Mouse (Mus musculus) intestine, postnatal 0 days (tissue): ENCODE measurements around the gene Siglec1. TPM values are rescaled to one million over a fixed set of nuclear protein-coding genes. Genes with fewer than 3 reads are reported as not detected.
"Not testable (repeated sequence)": the region's sequence is repeated elsewhere in the genome, so short reads cannot be mapped to it uniquely, and the experiment has no call there.

Experiments
- ATAC-seq: fragments of 200-750 bp; cut with Nextera tagmentation; 2 replicates; pipeline ENCODE4 v1.8.0; 2017; ENCODE audit warnings: mild to moderate bottlenecking, moderate TSS enrichment, moderate library complexity
- H3K27ac ChIP-seq: fragments of 300-500 bp; sonication (generic); 2 replicates; pipeline ENCODE4 v1.5.1; 2014; ENCODE audit warnings: mild to moderate bottlenecking, low read depth, low read length, moderate library complexity
- H3K27me3 ChIP-seq: fragments of 300-500 bp; sonication (generic); replicated peaks from 2 replicates; pipeline ENCODE4 v1.6.1; 2014; ENCODE audit warnings: low read length, mixed read lengths; ENCODE audit not compliant: control insufficient read depth, insufficient read depth
- H3K36me3 ChIP-seq: fragments of 300-500 bp; sonication (generic); 2 replicates; pipeline ENCODE4 v1.6.1; 2014; ENCODE audit warnings: mild to moderate bottlenecking, moderate library complexity; ENCODE audit not compliant: control insufficient read depth, insufficient read depth
- H3K4me1 ChIP-seq: fragments of 300-500 bp; sonication (generic); replicated peaks from 2 replicates; pipeline ENCODE4 v1.6.1; 2014; ENCODE audit warnings: antibody characterized with exemption, low read length, mixed read lengths; ENCODE audit not compliant: control insufficient read depth, insufficient read depth
- H3K4me2 ChIP-seq: fragments of 300-500 bp; sonication (generic); replicated peaks from 2 replicates; pipeline ENCODE4 v1.6.1; 2014; ENCODE audit warnings: low read depth, mild to moderate bottlenecking, moderate library complexity
- H3K4me3 ChIP-seq: fragments of 300-500 bp; sonication (generic); 2 replicates; pipeline ENCODE4 v1.5.1; 2014; ENCODE audit warnings: low read depth, low read length
- H3K9ac ChIP-seq: fragments of 300-500 bp; sonication (generic); 2 replicates; pipeline ENCODE4 v1.6.1; 2014; ENCODE audit warnings: mild to moderate bottlenecking, low read depth, low read length
- H3K9me3 ChIP-seq: fragments of 300-500 bp; sonication (generic); 2 replicates; pipeline ENCODE4 v1.6.1; 2016; ENCODE audit warnings: mixed run types; ENCODE audit not compliant: control insufficient read depth
- CTCF ChIP-seq: sonication (generic); IDR thresholded peaks from 2 replicates; pipeline ENCODE4 v1.5.1; 2016; ENCODE audit warnings: low read depth, mild to moderate bottlenecking, control low read depth, antibody characterized with exemption, moderate library complexity
- WGBS: fragments of 180-500 bp; shearing (Covaris S2); extraction: QIAGEN DNeasy Blood & Tissue Kit; methylation state at CpG from one replicate; pipeline ENCODE4 v1.1.7; 2014; 5-methylcytosine and 5-hydroxymethylcytosine counted together
- polyA plus RNA-seq: library from polyadenylated mRNA; unstranded; fragments of >200 nt; fragmentation: Nextera tagmentation; extraction: Ambion mirVana; gene quantifications from 2 replicates; pipeline ENCODE4 v1.2.1, GENCODE M21; 2015

Gene Siglec1
- polyA plus RNA-seq, 1 experiment from 2014 or later: 0.20 TPM

DNA sequence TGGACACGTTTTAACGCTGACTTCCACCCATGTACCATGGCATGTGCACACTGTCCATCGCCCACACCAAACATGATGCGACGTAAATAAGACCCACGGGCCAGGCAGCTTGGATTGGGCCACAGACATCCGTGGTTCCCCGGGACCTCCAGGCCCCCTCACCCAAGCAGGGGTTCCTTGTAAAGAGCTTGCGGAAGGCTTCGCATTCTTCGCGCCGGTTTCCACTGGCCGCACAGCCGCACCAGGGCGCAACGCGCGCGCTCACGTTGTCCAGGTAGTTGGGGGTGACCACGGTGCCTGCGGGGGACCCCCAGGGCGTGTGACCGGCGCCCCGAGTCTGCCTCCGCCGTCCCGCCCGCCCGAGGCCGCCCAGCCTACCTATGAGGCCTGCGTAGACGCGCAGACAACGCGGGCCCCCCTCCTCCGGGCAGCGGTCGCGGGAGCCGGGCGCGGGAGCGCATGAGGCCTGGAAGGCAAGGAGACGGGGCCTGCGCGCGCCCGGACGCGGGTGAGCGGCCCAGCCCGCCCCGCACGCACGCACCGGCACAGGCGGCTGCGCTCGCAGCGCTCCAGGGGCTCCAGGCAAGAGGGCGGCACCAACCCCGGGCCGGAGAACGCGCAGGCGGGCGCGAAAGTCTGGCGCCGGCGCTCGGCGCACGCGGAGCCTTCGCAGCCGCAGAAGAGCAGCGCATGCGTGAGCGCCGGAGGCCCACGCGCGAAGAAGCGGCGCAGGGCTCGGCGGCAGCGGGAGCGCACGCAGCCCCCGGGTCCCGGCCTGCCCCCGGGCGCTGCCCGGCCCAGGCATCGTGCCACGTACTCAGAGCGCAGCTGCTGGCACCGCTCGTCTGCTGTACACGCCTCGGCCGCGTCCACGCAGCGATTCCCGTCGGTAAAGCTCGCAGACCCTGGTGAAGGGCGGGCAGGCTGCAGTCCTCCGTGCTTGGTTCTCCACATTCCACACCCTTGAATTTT lies 45.4 kb downstream of the Siglec1 start:
- Histone ChIP-seq H3K27ac (no peak overlapping the region), H3K9ac (peak overlapping the region; percentile 34; the same call in 1 of the 2 replicates), H3K36me3 (no peaks in the 10 kb centered on the region), H3K27me3 (peaks cover 35% of the 10 kb centered on the region), H3K9me3 (no peaks in the 10 kb centered on the region), H3K4me2 (peak overlapping the region; percentile 81), H3K4me1 (peaks cover 7% of the 10 kb centered on the region; the same call in 1 of the 2 replicates), H3K4me3 (peak overlapping the region; percentile 43)
- no peak; the same call in 1 of the 2 replicates for ATAC-seq
- 4% methylated on average over 112 of the region's 115 CpGs for WGBS
- no peak for TF ChIP-seq CTCF

DNA sequence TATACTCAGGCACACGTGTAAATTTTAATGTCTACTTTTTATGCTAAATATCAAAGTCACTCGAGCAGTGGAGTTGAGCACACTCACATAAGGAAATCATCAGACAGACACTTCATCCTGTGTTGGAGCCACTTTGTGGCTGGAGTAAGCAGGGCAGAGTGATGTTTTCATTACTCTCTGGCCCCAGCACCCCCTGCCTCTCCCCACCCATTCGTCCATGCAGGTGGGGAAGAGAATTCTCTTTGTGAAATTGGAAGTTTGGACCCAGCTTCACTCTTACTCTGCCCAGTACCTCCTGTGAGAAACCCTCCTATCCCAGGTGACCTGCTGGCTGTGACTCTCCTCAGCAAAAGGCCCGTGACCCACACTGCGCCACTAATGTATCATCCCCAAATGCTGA lies 47.9 kb downstream of the Siglec1 start:
- WGBS: 83% methylated on average over 5 of the region's 5 CpGs
- Histone ChIP-seq H3K4me3 (no peak overlapping the region), H3K9me3 (0 out of 2 replicates have a peak, but pooled peaks cover 3% of the 10 kb centered on the region), H3K27ac (no peak overlapping the region), H3K9ac (no peak overlapping the region), H3K36me3 (no peaks in the 10 kb centered on the region), H3K27me3 (peaks cover 35% of the 10 kb centered on the region), H3K4me1 (no peaks in the 10 kb centered on the region), H3K4me2 (no peak overlapping the region)
- TF ChIP-seq CTCF: no peak
- ATAC-seq: no peak

DNA sequence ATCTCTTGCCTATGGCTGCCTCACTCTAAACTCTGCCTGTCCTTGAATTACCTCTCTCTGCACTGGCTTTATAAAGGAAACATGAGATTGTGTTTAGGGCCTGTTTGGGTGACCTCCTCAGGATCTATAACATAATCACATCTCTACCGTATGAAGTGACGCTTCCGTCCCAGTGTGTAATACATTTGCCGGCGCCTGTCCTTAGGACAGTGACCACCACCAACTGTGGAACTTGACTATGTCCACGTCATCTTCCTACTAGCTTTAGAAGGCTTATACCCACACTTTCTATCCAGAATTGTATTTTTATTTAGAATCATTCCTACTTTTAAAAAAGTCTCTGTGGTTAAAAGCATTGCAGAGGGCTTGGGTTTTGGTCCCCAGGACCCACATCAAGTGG lies 48.4 kb downstream of the Siglec1 start:
- TF ChIP-seq CTCF: no peak
- Histone ChIP-seq H3K9ac (no peak overlapping the region), H3K9me3 (peaks cover 6% of the 10 kb centered on the region; the same call in 1 of the 2 replicates), H3K4me1 (no peaks in the 10 kb centered on the region), H3K27me3 (peaks cover 35% of the 10 kb centered on the region), H3K27ac (no peak overlapping the region), H3K4me2 (no peak overlapping the region), H3K4me3 (no peak overlapping the region), H3K36me3 (no peaks in the 10 kb centered on the region)
- WGBS: 91% methylated on average over 6 of the region's 6 CpGs
- ATAC-seq: no peak

DNA sequence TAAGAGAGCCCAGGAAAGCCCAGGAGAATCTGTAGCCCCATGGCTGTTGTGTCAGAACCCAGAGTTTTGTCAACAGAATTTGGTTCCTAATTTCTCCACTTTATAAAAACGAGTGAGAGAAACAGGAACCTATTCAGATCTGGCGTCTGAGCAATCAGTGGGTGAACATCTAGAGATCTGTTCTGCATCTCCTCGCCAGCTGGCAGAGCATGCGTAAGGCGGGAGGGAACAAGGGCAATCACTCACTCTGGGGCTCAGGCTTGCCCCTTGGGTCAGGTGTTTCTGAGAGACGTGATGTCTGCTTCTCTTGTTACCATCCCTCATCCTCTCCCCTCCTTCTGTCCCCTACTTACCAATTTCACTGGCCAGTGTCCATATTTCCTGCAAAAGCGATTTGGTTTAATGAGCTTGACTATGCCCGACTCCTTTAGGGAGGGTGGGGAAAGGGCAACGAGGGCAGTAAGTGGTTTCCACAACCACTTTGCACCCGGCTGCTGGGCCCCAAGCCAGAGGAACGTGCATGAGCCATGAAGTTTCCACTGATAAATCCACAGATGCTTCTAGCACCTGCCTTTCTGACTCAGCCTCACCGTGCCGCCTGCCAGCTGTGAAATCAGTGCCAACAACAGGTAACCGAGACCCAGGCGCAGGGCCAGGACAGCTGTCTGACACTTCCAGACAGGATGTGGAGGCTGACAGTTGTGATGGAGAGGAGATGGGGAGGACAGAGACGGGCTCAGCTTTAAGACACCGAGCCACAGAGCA lies 49.2 kb downstream of the Siglec1 start:
- no peak for ATAC-seq
- Histone ChIP-seq H3K27ac (no peak overlapping the region), H3K27me3 (peaks cover 29% of the 10 kb centered on the region), H3K9me3 (peaks cover 6% of the 10 kb centered on the region; the same call in 1 of the 2 replicates), H3K9ac (no peak overlapping the region), H3K4me1 (no peaks in the 10 kb centered on the region), H3K4me2 (no peak overlapping the region), H3K36me3 (no peaks in the 10 kb centered on the region), H3K4me3 (no peak overlapping the region)
- 54% methylated on average over 17 of the region's 17 CpGs for WGBS
- no peak for TF ChIP-seq CTCF

DNA sequence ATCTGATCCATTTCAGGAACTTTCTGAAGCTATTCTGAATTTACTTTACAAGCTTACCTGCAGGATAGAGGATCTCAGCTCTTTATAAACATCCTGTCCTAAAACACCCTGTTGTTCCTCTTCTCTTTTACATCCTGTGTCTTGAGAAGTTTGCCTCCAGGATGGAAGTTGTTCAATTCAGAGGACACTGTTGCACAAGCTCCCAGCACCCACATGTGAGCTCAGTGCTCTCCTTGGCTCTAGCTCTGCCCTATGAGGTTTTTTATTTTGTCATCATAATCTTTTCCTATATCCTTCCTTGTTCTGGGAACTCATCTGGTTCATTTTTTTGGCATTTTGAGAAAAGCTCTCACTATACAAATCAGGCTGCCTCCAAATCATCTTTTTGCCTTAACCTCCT lies 49.8 kb downstream of the Siglec1 start:
- ATAC-seq: no peak
- no peak for TF ChIP-seq CTCF
- no peak overlapping the region for H3K9ac ChIP-seq

DNA sequence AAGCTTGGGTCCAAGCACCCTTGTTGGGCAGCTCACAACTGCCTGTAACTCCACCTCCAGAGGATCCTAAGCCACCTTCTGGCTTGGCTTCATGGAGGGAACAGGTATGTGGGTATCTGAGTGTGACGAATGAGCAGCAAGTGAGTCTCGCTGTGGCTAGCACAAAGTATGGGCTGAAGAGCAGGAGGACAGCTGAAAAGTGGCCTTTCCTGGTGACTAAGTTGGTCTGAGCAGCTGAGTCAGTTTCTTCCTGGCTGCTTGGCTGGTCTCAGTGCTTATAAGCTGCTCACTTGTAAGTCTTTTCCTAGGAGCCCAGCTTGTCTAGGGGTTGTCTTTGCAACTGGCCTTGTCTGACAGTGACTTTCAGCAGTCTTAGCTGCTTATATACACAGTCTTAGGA lies 50.2 kb downstream of the Siglec1 start:
- TF ChIP-seq CTCF: no peak

More for the DNA sequence above, 49.8 kb downstream of the Siglec1 start:
- Histone ChIP-seq H3K4me1 (no peaks in the 10 kb centered on the region), H3K36me3 (no peaks in the 10 kb centered on the region), H3K4me2 (no peak overlapping the region), H3K9me3 (peaks cover 6% of the 10 kb centered on the region; the same call in 1 of the 2 replicates), H3K27ac (no peak overlapping the region), H3K27me3 (peaks cover 24% of the 10 kb centered on the region), H3K4me3 (no peak overlapping the region)

DNA sequence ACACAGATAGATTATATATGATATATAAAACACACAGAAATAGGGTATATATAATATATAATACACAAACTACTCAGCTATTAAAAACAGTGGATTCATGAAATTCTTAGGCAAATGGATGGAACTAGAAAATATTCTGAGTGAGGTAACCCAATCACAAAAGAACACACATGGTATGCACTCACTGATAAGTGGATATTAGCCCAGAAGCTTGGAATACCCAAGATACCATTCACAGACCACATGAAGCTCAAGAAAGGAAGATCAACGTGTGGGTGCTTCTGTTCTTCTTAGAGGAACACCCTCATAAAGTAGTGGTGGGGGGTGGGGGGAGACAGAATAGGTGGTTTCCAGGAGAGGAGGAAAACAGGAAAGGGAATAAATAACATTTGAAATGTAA lies 55.2 kb downstream of the Siglec1 start:
- H3K27ac ChIP-seq, H3K4me2 ChIP-seq, H3K4me1 ChIP-seq, H3K9ac ChIP-seq, H3K4me3 ChIP-seq, H3K9me3 ChIP-seq, ATAC-seq, H3K27me3 ChIP-seq: not testable (repeated sequence)
- peaks cover 11% of the 10 kb centered on the region; the same call in 1 of the 2 replicates for H3K36me3 ChIP-seq
- WGBS: 45% methylated on average over 1 of the region's 1 CpGs

More for the DNA sequence above, 50.2 kb downstream of the Siglec1 start:
- Histone ChIP-seq H3K4me1 (no peaks in the 10 kb centered on the region), H3K9ac (no peak overlapping the region), H3K4me2 (no peak overlapping the region), H3K4me3 (no peak overlapping the region), H3K9me3 (peaks cover 6% of the 10 kb centered on the region; the same call in 1 of the 2 replicates), H3K27me3 (peaks cover 20% of the 10 kb centered on the region), H3K27ac (no peak overlapping the region), H3K36me3 (no peaks in the 10 kb centered on the region)
- ATAC-seq: no peak
- WGBS: 80% methylated on average over 2 of the region's 2 CpGs
